Comparison of ENCODE assay signal across 8 mouse cellular contexts in genomic region chr7:110259966-110260711, GRCm38 (mm10). TPM values are rescaled to one million over a fixed set of nuclear protein-coding genes. Genes with fewer than 3 reads are reported as not detected.
DNase-seq lines count a peak whose midpoint lies in the region; ATAC-seq and TF ChIP-seq lines count a peak whose summit lies in the region.

No protein-coding gene starts in this region.

- peak; percentile 17 to 21 for DNase-seq in layer of hippocampus, adult 2 months (ENCODE audit: low spot score in 2 of 2)
- DNase-seq in layer of hippocampus, adult 8-10 months (ENCODE audit: low spot score in 2 of 2), result no peak
- peak; percentile 18 for DNase-seq in adrenal gland, postnatal 25 days
- peak; percentile 63 to 77 for DNase-seq in kidney, postnatal 25 days
- DNase-seq in stomach, postnatal 0 days (ENCODE audit: low spot score), result peak; percentile 53
- DNase-seq in gastrocnemius, postnatal 10 days, result no peak

- no peaks in the 10 kb centered on the region for H3K9me3 ChIP-seq in heart, embryonic 12.5 days (replicated peaks)
- no peaks in the 10 kb centered on the region for H3K9me3 ChIP-seq in stomach, postnatal 0 days (ENCODE audit: control insufficient read depth, low read length)
- no peaks in the 10 kb centered on the region for H3K9me3 ChIP-seq in midbrain, embryonic 15.5 days

- 62% methylated on average over 4 of the region's 4 CpGs for WGBS in heart, embryonic 12.5 days
- WGBS in stomach, postnatal 0 days, result 41% methylated on average over 4 of the region's 4 CpGs
- WGBS in midbrain, embryonic 15.5 days, result 73% methylated on average over 4 of the region's 4 CpGs

- TF ChIP-seq EP300 in stomach, postnatal 0 days (optimal IDR thresholded peaks at IDR 0.05), result no peak

- no peaks in the 10 kb centered on the region for H3K27me3 ChIP-seq in heart, embryonic 12.5 days (replicated peaks)
- H3K27me3 ChIP-seq in stomach, postnatal 0 days (ENCODE audit: control insufficient read depth, insufficient read depth, low read length), result no peaks in the 10 kb centered on the region
- no peaks in the 10 kb centered on the region for H3K27me3 ChIP-seq in midbrain, embryonic 15.5 days (replicated peaks)

- ATAC-seq in heart, embryonic 12.5 days (ENCODE audit: insufficient number of reproducible peaks, low FRiP score), result peak; percentile 59; the same call in 1 of the 2 replicates
- peak; percentile 85 for ATAC-seq in stomach, postnatal 0 days (ENCODE audit: low FRiP score, low TSS enrichment)
- ATAC-seq in midbrain, embryonic 15.5 days (replicated peaks), result no peak

- H3K9ac ChIP-seq in heart, embryonic 12.5 days, result no peak overlapping the region
- H3K9ac ChIP-seq in stomach, postnatal 0 days (ENCODE audit: low read length), result no peak overlapping the region
- H3K9ac ChIP-seq in midbrain, embryonic 15.5 days, result no peak overlapping the region

- no peaks in the 10 kb centered on the region for H3K36me3 ChIP-seq in heart, embryonic 12.5 days
- H3K36me3 ChIP-seq in stomach, postnatal 0 days (ENCODE audit: control insufficient read depth, insufficient read depth, low read length), result no peaks in the 10 kb centered on the region
- no peaks in the 10 kb centered on the region for H3K36me3 ChIP-seq in midbrain, embryonic 15.5 days (replicated peaks)

- no peak for TF ChIP-seq CTCF in layer of hippocampus, adult 2 months (conservative IDR thresholded peaks at IDR 0.05)
- no peak for TF ChIP-seq CTCF in stomach, postnatal 0 days (IDR thresholded peaks at IDR 0.05; ENCODE audit: low read depth)

- no peak overlapping the region for H3K4me3 ChIP-seq in layer of hippocampus, adult 2 months
- H3K4me3 ChIP-seq in heart, embryonic 12.5 days, result no peak overlapping the region
- H3K4me3 ChIP-seq in stomach, postnatal 0 days (ENCODE audit: low read depth, low read length), result no peak overlapping the region
- H3K4me3 ChIP-seq in midbrain, embryonic 15.5 days, result no peak overlapping the region

- H3K4me1 ChIP-seq in heart, embryonic 12.5 days (replicated peaks), result peaks cover 59% of the 10 kb centered on the region
- H3K4me1 ChIP-seq in stomach, postnatal 0 days (replicated peaks; ENCODE audit: control insufficient read depth, insufficient read depth), result peaks cover 3% of the 10 kb centered on the region; the same call in 1 of the 2 replicates
- no peaks in the 10 kb centered on the region for H3K4me1 ChIP-seq in midbrain, embryonic 15.5 days

- peak overlapping the region; percentile 68 for H3K27ac ChIP-seq in layer of hippocampus, adult 2 months
- H3K27ac ChIP-seq in heart, embryonic 12.5 days (ENCODE audit: poor library complexity, severe bottlenecking), result peak overlapping the region; percentile 74
- peak overlapping the region; percentile 65 for H3K27ac ChIP-seq in stomach, postnatal 0 days (replicated peaks)
- no peak overlapping the region for H3K27ac ChIP-seq in midbrain, embryonic 15.5 days

- H3K4me2 ChIP-seq in heart, embryonic 12.5 days, result no peak overlapping the region
- no peak overlapping the region for H3K4me2 ChIP-seq in stomach, postnatal 0 days (replicated peaks; ENCODE audit: low read depth)
- H3K4me2 ChIP-seq in midbrain, embryonic 15.5 days, result no peak overlapping the region

RNA-seq across cellular contexts. Expression of gene Swap70, which starts 38.6 kb away (rescaled TPM):
- total RNA-seq in layer of hippocampus, adult 2 months (2021), result 10 to 100 TPM in 1 of 2 experiments, 1 to 10 TPM in 1; 9.4 to 10.8 TPM
- 10 to 100 TPM; 10.5 to 13.3 (median 11.8) TPM for total RNA-seq in layer of hippocampus, adult 8-10 months (2022)
- total RNA-seq in adrenal gland, postnatal 25 days (2021), result 16.2 and 26.7 TPM in 2 replicates
- 22.6 and 23.1 TPM in 2 replicates for polyA plus RNA-seq in heart, embryonic 12.5 days (2016; fragmentation: Nextera tagmentation; extraction: Ambion mirVana)
- 10.7 and 10.8 TPM in 2 replicates for polyA plus RNA-seq in stomach, postnatal 0 days (2015; fragmentation: Nextera tagmentation; extraction: Ambion mirVana)
- 9.6 and 9.8 TPM in 2 replicates for polyA plus RNA-seq in midbrain, embryonic 15.5 days (2015; fragmentation: Nextera tagmentation; extraction: Ambion mirVana)
- total RNA-seq in gastrocnemius, postnatal 10 days (2021), result 10 to 100 TPM; 11.5 to 16.2 TPM

Comparison
In these comparisons a context has a peak if more than half of its experiments do, and no peak if none do; other contexts are left out.
1. DNase-seq: peak in layer of hippocampus, adult 2 months (2 of 2), adrenal gland, postnatal 25 days (single experiment), kidney, postnatal 25 days (2 of 2) and stomach, postnatal 0 days (single experiment); none in layer of hippocampus, adult 8-10 months (0 of 2) and gastrocnemius, postnatal 10 days (single experiment).